Mouse (Mus musculus): ENCODE measurements around the gene Syde2. TPM values are rescaled to one million over a fixed set of nuclear protein-coding genes. Genes with fewer than 3 reads are reported as not detected.

Gene Syde2
- total RNA-seq, 2 experiments from 2014 or later = 3.6 to 4.0 TPM

DNA sequence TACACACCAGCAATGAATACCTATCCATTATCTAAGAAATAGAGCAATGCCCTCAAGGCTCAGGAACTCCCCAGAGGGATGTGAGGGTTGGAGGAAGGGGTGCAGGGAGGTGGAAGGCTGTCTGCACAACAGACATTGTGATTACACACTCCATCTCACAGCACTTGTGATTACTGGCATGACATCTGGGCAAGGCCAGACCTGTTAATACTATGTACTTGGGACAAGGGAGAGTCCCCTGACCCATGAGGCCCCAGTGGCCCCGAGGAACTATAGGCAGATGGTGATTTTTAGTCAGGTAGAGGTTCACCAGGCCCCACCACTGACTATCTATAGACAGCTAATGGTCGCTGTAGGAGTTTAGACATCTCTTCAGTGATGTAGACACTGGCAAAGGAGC lies 66.2 kb downstream of the Syde2 start:
- no peak for DNase-seq

DNA sequence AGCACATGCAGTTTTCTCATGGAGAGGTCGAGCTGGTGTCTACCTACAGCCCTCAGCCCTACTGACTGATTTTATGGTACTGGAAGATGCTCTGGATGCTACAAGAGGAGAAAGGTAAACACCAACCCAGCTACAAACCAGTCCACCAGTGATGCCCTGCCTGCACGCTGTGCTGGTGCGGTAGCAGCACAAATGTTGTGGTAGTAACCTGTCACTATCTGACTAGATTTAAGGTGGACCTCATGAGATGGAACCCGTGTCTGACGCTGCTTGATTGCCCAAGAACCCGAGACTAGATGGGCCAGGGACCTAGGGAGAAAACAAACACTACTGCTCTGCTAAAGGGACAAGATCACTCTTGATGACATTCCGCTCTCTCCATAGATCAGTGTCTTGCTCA lies 69.5 kb downstream of the Syde2 start:
- DNase-seq = no peak

DNA sequence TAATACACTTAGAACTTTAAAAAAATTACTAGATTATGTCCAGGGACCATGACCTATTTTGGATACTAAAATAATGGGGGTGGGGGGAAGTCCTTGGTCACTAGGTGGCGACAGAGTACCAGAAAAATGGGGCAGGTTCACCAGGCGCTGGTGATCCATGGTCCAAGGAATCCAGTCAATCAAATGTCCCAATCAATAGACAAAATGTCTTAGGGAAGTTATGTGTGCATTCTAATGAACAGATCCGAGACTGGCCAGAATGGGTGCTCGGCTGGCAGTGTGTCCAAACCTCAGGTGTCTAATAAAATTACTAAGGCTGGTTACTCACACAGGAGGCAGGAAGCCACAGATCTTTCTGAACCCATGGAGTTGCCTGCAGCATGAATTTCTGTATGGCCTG lies 70.6 kb downstream of the Syde2 start:
- DNase-seq = peak in 1 of 2 experiments; percentile 44

DNA sequence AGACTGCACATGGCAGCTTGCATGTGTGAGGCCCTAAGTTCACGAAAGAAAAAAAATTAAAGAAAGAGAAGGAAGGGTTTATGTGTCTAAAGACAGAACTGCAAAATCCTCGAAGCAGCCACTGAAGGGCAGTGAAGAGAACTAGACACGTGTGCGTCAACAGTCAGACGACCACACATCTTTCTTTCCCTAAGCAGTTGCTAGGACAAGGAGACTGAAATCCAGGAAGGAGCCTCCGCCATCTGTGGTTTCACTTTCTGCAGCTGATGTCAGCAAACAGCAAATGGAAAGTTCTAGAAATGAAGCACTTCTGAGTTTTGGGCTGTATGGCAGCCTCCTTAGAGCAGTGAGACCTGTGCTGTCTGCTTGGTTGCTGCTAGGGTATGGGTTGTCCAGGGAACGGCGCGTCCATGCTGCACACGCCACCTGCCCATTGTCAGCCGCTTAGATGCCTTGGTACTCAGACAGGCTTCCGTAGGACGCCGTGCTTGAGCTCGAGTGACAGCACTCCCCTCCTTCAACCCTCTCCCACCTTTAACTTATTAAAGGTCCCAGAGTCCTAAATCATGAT lies 71.8 kb downstream of the Syde2 start:
- DNase-seq = no peak

DNA sequence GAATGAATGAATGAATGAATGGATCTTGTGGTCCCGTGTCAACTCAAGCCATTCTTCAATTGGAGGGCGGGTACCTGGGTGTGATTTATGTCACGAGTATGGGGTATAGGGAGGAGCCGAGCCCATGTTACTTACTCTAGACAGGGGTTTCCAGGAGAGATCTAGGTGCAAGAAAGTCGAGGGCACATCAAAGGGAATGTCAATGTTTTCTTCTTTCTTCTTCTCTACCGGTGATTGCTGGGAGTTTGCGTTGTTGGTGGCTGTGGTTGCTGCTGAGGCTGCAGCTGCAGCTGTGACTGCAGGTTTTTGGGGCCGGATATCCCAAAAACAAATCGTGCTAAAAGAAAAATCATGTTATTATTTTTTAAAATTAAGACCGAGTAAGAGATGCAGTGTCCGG lies 75.5 kb downstream of the Syde2 start:
- no peak for DNase-seq

DNA sequence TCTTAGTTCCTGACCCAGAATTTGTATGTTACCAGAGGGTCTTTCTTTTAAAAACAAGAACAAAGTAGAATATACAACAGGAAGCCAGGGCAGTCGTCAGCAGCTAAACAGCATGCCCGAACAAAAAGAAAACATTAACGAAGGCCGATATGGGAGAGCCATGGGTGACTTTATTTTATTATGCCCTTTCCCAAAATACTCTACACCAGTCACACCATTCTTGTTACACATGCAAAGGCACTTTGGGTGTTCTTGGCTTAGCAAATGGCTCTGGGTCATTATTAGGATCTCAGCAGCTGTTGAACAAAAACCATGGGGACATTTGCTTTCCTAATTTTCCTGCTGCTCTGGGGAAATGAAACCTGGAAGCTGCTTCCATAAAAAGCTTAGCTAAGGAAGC lies 81.6 kb downstream of the Syde2 start:
- DNase-seq = no peak

Other genes starting within 250 kb of the Syde2 start
- gene Ddah1, start 229.2 kb upstream of the Syde2 start, total RNA-seq (2021) = 10 to 100 TPM; 53.1 to 56.2 TPM
- gene Bcl10, start 65.1 kb upstream of the Syde2 start, total RNA-seq (2021) = 10 to 100 TPM; 12.0 to 12.8 TPM
- gene 2410004B18Rik, start 49.9 kb upstream of the Syde2 start, total RNA-seq (2021) = 10 to 100 TPM; 43.9 to 44.7 TPM
- gene Wdr63, start 120.3 kb downstream of the Syde2 start, total RNA-seq (2021) = under 1 TPM; 0.60 to 0.99 TPM
- not detected for gene Mcoln3, start 129.6 kb downstream of the Syde2 start, total RNA-seq (2021)
- not detected for gene Mcoln2, start 162.0 kb downstream of the Syde2 start, total RNA-seq (2021)
- gene Lpar3, start 233.1 kb downstream of the Syde2 start, total RNA-seq (2021) = under 1 TPM; 0.46 to 0.57 TPM

Measured in layer of hippocampus, postnatal 36 days (tissue).